Mouse (Mus musculus): Measurements from ENCODE around the gene 4931429L15Rik.

Gene 4931429L15Rik

DNA sequence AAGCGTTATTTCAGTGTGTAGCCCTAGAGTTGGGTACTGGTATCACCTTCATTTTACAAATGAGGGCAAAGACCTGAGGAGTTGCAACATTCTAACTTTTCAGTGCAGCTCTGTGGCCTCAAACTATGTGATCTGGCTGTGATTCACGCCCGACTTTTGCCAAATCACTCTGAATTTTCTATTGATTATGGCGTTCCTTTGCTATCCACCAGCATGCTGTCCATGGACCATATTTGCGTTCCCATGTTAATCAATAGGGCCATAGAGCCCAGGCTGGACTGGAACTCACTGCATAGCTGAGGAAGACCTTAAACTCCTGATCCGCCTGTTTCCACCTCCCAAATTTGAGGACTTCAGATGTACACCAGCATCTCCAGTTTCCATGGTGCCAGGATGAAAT is 60.7 kb downstream of the 4931429L15Rik start:
- no peak for DNase-seq (ENCODE audit: low spot score in 2 of 2)

DNA sequence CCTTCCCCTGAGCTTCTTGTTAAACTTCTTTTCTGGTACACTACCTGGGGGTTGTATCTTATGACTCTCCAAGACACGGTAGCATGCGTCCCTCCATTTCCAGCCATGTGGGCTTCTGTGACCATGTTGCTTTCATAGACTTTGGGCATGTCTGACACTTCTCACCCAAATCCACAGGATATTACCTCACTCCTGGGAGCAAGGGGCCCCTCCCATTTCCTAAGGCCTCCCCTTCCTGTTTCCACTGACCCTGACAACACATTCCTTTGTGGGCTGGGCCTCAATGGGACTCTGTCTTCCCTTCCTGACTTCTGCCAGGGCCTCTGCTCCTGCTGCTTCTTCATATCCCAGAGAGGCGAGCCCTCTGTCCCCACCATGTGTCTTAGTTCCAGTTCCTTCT is 62.2 kb downstream of the 4931429L15Rik start:
- no peak for DNase-seq (ENCODE audit: low spot score in 2 of 2)

DNA sequence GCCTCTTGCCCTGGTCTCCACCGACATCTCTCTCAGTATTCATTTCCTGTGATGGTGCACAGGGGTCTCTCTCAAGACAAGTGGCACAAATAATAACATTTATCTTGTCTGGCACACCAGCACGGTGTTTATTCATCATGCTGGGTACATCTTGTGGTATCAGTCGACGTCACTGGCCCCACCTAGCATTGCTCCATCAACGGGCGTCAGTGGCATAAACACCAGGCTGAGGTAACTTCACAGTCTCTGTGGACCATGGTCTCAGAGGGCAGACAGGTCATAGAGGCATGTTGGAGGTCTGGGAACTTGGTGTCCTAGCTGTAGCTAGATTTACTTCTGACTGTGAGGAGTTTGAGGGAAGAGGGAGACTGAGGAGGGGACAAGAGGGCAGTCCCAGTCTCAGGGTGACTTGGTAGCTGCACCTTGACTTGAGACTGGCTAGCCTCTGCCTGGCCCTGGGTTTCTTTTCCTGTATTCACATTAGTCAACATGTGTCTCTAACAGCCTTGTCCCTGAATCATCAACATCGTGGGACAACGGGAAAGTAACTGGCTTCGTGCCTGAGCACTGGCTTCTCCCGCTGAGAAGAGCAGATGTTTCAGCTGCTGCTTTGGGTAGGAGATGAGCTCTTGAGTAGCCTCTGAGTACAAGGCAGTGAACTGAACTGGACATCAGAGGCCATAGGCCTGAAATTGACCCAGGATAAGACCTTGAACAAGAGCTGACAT is 63.0 kb downstream of the 4931429L15Rik start:
- DNase-seq (ENCODE audit: low spot score in 2 of 2), result no peak

DNA sequence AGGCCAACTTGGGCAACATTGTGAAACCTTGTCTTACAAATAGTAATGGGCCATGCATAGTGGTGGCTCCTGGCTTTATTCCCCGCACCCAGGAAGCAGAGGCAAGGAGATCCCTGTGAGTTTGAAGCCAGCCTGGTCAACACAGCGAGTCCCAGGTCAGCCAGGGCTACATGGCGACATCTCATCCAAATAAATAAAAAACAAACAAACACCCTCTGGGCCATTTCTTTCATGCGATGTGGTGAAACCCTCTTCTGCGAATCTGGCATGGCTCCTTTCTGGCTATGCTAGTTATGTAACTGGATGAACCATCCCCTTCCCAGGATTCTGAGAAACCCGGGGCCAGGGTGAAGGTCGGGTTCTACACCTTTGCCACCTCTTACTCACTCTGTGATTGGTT is 63.6 kb downstream of the 4931429L15Rik start:
- no peak for DNase-seq (ENCODE audit: low spot score in 2 of 2)

Data from right cerebral cortex, adult 2 months (tissue).